Mouse (Mus musculus): ENCODE data around the gene 2610001J05Rik.

Gene 2610001J05Rik

DNA sequence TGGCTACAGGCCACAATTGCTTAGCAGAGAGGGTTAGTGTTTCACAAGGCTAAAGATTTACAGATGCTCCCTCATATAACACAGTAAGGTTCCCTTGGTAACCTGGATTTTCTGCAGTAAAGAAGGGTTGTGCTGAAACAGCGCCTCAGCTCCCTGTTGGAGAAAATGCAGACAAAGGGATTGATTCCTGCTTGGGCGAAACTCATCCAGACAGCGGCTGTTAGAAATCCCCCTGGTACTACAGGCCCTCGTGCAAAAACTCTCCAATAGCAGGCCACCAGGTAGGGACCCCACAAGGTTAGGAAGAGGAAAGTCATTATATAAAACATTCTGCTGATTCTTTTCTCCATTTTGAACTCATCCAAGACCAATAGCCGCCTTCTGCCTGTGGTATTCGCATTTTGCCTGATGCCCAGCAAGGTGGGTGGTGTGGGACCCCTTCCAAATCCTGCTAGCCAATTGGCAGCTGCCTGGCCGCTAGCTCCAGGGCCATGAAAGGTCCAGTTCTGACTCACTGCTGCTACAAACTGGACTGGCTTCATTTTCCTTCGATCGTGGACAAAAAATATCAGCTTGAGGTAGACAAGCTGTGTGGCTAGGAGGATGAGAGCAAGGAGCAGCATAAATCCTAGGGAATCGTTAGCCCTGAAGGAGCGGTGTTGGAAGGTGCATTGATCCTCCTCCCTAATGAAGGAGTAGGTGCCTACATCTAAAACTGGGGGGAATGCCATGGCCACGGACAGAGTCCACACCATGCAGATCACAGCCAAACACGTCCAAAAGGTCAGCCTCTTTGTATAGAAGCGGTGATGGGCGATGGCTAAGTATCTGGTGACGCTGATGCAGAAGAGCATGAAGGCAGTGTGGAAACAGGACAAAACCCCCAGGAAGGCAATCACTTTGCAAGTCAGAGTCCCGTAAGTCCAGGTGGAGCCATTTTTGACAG lies 35.3 kb downstream of the 2610001J05Rik start:
- no peak for DNase-seq

DNA sequence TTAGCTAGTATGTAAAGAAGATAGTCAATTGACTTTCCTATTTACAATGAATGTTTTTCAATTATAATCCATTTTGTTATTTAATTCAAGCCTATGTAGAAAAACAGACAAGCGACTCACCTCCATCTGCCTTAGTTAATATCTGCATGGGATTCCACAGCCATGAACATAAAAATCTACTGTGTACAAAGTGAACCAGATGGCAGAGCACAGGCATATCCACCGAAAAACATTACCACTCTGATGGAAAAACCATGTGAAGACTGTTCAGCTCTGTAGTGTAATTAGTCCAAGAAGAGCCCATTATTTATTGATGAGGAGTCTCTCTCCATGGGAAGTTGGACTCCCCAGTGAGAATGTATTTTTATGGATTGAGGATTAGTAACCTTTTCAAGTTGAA lies 38.5 kb downstream of the 2610001J05Rik start:
- DNase-seq = no peak

DNA sequence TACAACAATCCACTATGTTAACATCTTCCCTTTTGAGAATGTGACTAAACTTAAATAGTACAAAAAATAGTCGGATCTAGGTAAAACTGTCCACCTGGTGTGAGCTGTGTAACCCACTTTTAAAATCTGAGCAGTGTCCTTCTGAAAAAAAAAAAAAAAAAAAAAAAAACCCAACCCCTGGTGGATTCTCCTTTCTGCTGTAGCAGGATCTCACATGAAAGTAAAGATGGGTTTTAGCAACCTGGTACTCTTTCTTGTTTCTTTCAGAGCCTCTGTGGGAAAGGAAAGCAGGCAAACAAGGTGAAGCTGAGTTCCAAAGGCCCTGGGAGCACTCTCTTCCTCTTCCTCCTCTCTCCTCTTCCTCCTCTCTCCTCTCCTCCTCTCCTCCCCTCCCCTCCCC lies 42.4 kb downstream of the 2610001J05Rik start:
- DNase-seq = no peak

Data from kidney, adult 11 months (tissue).